Mouse (Mus musculus) C2C12 (cell line): ENCODE results near the gene Omg.

Experiments
- CEBPB ChIP-seq: IDR thresholded peaks from one replicate; pipeline ENCODE4 v1.6.1; 2011; ENCODE audit warnings: low read depth, mild to moderate bottlenecking, control low read depth, moderate library complexity
- CTCF ChIP-seq: IDR thresholded peaks from one replicate; pipeline ENCODE4 v1.5.1; 2011; ENCODE audit not compliant: control insufficient read depth, insufficient read depth, insufficient read length
- MAX ChIP-seq: IDR thresholded peaks from one replicate; pipeline ENCODE4 v1.6.1; 2011; ENCODE audit warnings: mild to moderate bottlenecking, control low read depth
- MYOD1 ChIP-seq: IDR thresholded peaks from one replicate; pipeline ENCODE4 v1.6.1; 2011; ENCODE audit warnings: low read depth; ENCODE audit not compliant: control insufficient read depth, insufficient read length
- MYOG ChIP-seq: IDR thresholded peaks from one replicate; pipeline ENCODE4 v1.6.1; 2011; ENCODE audit not compliant: control insufficient read depth, insufficient read length; ENCODE audit errors: extremely low read depth
- USF1 ChIP-seq: IDR thresholded peaks from one replicate; pipeline ENCODE4 v1.6.1; 2011; ENCODE audit warnings: low read depth, mild to moderate bottlenecking, control low read depth, moderate library complexity

GRCm38 (mm10) chr11:79511970-79512369 lies 8.1 kb upstream of the Omg start:
- TF ChIP-seq CTCF (no peak), MAX (no peak), MYOG (no peak), MYOD1 (no peak), CEBPB (no peak), USF1 (no peak)
